ENCODE assay signal across 22 mouse cellular contexts in genomic region chr15:80732266-80733030, GRCm38 (mm10). TPM values are rescaled to one million over a fixed set of nuclear protein-coding genes. Genes with fewer than 3 reads are reported as not detected.
DNase-seq lines count a peak whose midpoint lies in the region; ATAC-seq and TF ChIP-seq lines count a peak whose summit lies in the region.
"Had no signal": no experiment of that assay in that cellular context is flagged by ENCODE, and none has a peak within 500 bp of the region (broad histone marks: within the 10 kb centered on the region; RNA-seq: fewer than 3 reads in every experiment).

No protein-coding gene starts in this region.

- intact Hi-C loops in heart, postnatal 14 days (cut with DNase I): no loop called here

- no peak for ATAC-seq in kidney, postnatal 0 days (replicated peaks; ENCODE audit: low FRiP score, low read depth)
- ATAC-seq: hindbrain, postnatal 0 days; liver, embryonic 12.5 days had no signal

- no peaks in the 10 kb centered on the region for H3K9me3 ChIP-seq in kidney, postnatal 0 days (replicated peaks; ENCODE audit: low read length)
- H3K9me3 ChIP-seq: embryonic facial prominence, embryonic 12.5 days; forebrain, embryonic 12.5 days; hindbrain, embryonic 10.5 days; limb, embryonic 13.5 days; liver, embryonic 12.5 days; midbrain, embryonic 10.5 days; neural tube, embryonic 15.5 days; stomach, embryonic 15.5 days had no signal

- no peak for TF ChIP-seq CTCF in kidney, postnatal 0 days (IDR thresholded peaks at IDR 0.05; ENCODE audit: low read depth)

- no peak overlapping the region for H3K4me2 ChIP-seq in kidney, postnatal 0 days (ENCODE audit: low read length)
- H3K4me2 ChIP-seq: embryonic facial prominence, embryonic 12.5 days; forebrain, embryonic 12.5 days; heart, embryonic 11.5 days; limb, embryonic 13.5 days; liver, embryonic 12.5 days; neural tube, embryonic 15.5 days; stomach, embryonic 15.5 days had no signal

- no peak overlapping the region for H3K9ac ChIP-seq in kidney, postnatal 0 days (ENCODE audit: low read depth, low read length)
- H3K9ac ChIP-seq: embryonic facial prominence, embryonic 12.5 days; forebrain, embryonic 12.5 days; limb, embryonic 13.5 days; liver, embryonic 12.5 days; neural tube, embryonic 15.5 days; stomach, embryonic 15.5 days had no signal

- peaks cover 7% of the 10 kb centered on the region; the same call in 1 of the 2 replicates for H3K4me1 ChIP-seq in kidney, postnatal 0 days (replicated peaks; ENCODE audit: insufficient read depth, low read length)
- H3K4me1 ChIP-seq: limb, embryonic 13.5 days had no signal

- no peak overlapping the region for H3K4me3 ChIP-seq in kidney, postnatal 0 days (replicated peaks; ENCODE audit: low read depth, low read length)
- H3K4me3 ChIP-seq: embryonic facial prominence, embryonic 12.5 days; forebrain, embryonic 12.5 days; hindbrain, embryonic 10.5 days; limb, embryonic 13.5 days; liver, embryonic 12.5 days; midbrain, embryonic 10.5 days; neural tube, embryonic 15.5 days; stomach, embryonic 15.5 days had no signal

- peak; percentile 67 for DNase-seq in heart, adult 11 months
- DNase-seq in heart, postnatal 14 days: no peak
- DNase-seq in lung, adult 18-20 months: peak; percentile 19 to 31
- DNase-seq in lung, postnatal 14 days: no peak
- DNase-seq in Muller cell, postnatal 12 days (ENCODE audit: inconsistent ontology term): peak; percentile 10
- DNase-seq in kidney, postnatal 0 days (ENCODE audit: low spot score): peak; percentile 64
- DNase-seq in thymus, postnatal 14 days: no peak
- DNase-seq in thymus, postnatal 4 days: no peak
- DNase-seq: adrenal gland, postnatal 25 days; lung, adult 2 months; right cerebral cortex, adult 18-20 months; right cerebral cortex, postnatal 4 days had no signal

- H3K36me3 ChIP-seq in kidney, postnatal 0 days (ENCODE audit: insufficient read depth, low read length): no peaks in the 10 kb centered on the region
- H3K36me3 ChIP-seq: embryonic facial prominence, embryonic 12.5 days; forebrain, embryonic 12.5 days; hindbrain, embryonic 10.5 days; limb, embryonic 13.5 days; liver, embryonic 12.5 days; midbrain, embryonic 10.5 days; neural tube, embryonic 15.5 days; stomach, embryonic 15.5 days had no signal

- WGBS in kidney, postnatal 0 days: 12% methylated on average over 4 of the region's 4 CpGs

- H3K27ac ChIP-seq in kidney, postnatal 0 days: 0 out of 2 replicates have a peak overlapping the region, but pooled peaks have one; percentile 50
- H3K27ac ChIP-seq: embryonic facial prominence, embryonic 12.5 days; forebrain, embryonic 12.5 days; hindbrain, embryonic 10.5 days; hindbrain, postnatal 0 days; limb, embryonic 13.5 days; liver, embryonic 12.5 days; midbrain, embryonic 10.5 days; neural tube, embryonic 15.5 days; stomach, embryonic 15.5 days had no signal

- H3K27me3 ChIP-seq in kidney, postnatal 0 days (ENCODE audit: insufficient read depth, low read length): no peaks in the 10 kb centered on the region
- H3K27me3 ChIP-seq: embryonic facial prominence, embryonic 12.5 days; forebrain, embryonic 12.5 days; limb, embryonic 13.5 days; liver, embryonic 12.5 days; neural tube, embryonic 15.5 days; stomach, embryonic 15.5 days had no signal

RNA-seq across cellular contexts. Expression of gene Tnrc6b, which starts 21.3 kb away (rescaled TPM):
- total RNA-seq in heart, postnatal 14 days (2021): 10 to 100 TPM; 55.4 to 56.4 TPM
- polyA plus RNA-seq in kidney, postnatal 0 days (2015; fragmentation: Nextera tagmentation; extraction: Ambion mirVana): 11.2 and 15.4 TPM in 2 replicates

Comparison
In these comparisons a context has a peak if more than half of its experiments do, and no peak if none do; other contexts are left out.
1. DNase-seq: peak in heart, adult 11 months (single experiment), lung, adult 18-20 months (2 of 2), Muller cell, postnatal 12 days (single experiment) and kidney, postnatal 0 days (single experiment); none in heart, postnatal 14 days (0 of 2), lung, postnatal 14 days (single experiment), thymus, postnatal 14 days (single experiment) and thymus, postnatal 4 days (single experiment).